Mouse (Mus musculus) layer of hippocampus, adult 9-10 months (tissue): ENCODE data around the gene St5.

Experiments used
- DNase-seq: peaks from one replicate; pipeline ENCODE4 v3.0.0; 2022; ENCODE audit warnings: low spot score

Gene St5

DNA sequence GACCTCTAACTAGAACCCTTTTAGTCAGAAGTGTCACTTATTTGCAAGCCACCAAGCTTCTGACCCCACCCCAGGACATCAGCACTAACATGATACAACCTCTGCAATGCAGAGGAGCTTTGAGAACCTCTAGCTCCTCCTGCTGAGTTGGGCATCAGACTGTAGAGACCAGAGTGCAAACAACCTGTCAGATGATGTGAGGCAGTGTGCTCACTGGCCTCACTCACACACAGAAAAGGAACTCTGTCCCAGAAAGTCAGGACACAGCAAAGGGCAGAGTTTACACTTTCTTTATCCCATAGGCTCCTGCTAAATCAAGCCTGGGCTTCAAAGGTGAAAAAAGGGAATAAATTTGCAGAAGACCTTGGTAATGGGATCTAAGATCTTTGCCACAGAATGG, 137.1 kb downstream of the St5 start:
- DNase-seq, result no peak

DNA sequence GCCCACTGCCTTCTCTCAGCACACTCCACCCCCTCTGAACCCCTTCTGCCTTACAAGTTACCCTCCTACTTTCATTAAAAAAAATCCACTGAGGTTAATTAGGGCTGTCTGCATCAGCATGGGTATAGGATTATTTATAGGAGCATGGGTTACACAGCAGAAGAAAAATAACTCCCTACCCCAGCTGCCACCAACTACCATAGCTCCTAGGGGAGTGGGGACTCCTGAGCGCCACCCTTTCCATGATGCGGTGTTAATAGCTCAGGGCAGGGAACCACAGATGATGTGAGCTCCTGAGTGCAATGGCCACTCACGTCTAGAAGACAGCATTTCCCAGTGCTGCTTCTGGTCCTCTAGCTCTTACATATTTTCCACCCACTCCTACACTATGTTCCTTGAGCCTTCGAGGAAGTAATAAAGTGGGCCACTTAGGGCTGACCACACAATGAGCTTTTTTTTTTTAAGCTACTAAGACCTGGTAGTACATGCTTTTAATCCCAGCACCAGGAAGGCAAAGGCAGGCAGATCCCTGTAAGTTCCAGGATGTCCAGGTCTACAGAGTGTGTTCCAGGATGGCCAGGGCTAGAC, 139.5 kb downstream of the St5 start:
- DNase-seq, result no peak

GRCm38 (mm10) chr7:109562676-109563075, 140.7 kb downstream of the St5 start:
- no peak for DNase-seq

DNA sequence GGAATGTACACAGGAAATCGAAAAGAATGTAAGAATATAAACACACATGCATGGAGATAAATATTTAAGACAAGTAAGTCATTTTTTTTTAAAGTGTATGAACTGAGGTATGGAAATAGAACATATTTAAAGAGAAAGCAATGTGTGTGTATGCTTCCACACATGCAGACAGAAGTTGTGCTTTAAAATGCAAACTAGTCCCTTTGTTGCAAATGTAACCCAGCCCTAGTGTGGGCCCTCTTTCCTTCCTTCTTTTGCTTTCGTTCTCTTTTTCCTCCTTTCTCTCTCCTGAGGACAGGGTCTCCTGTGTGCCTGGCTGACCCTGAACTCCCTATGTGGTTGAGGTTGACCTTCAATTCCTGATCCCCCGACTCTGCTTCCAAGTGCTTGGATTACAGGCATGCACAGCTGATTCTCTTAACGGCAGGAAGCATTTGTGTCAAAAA, 141.2 kb downstream of the St5 start:
- DNase-seq, result no peak

GRCm38 (mm10) chr7:109561466-109562153, 141.8 kb downstream of the St5 start:
- DNase-seq, result no peak

GRCm38 (mm10) chr7:109559536-109559935, 143.9 kb downstream of the St5 start:
- DNase-seq, result no peak

DNA sequence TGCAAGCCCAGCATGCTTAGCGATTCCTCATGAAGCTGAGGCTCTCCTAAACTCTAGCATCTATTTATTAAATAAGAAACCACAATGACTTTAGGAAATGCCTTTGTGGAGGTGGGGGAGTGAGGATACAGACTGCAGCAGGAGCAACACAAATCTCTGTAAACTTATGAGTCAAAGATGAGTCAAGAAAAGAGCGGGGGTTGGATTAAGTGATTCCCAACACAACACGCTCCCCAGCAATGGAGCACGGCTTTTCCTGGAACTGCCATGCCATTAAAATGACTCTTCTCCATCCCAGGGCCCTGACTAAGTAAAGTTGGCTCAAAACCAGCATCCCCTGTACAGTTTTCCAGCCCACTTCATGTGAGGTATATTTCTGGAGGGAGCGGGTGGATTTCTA, 156.7 kb downstream of the St5 start:
- DNase-seq, result no peak

DNA sequence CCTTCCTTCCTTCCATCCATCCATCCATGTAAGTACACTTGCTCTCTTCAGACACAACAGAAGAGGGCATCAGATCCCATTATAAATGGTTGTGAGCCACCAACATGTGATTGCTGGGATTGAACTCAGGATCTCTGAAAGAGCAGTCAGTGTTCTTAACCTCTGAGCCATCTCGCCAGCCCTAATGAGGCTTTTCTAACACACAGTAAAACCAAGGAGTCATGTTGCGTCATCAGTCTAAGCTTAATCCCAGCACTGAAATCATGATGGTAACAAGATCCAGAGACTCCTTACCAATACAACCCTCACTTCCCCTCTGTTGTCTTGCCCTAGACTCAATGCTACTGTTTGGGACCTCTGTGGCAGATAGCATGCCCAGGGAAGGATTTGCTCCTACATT, 157.2 kb downstream of the St5 start:
- no peak for DNase-seq

- no peak for DNase-seq
Measured at GRCm38 (mm10) chr7:109545255-109545993, 158.0 kb downstream of the St5 start.

- no peak for DNase-seq
Measured at GRCm38 (mm10) chr7:109544792-109545191, 158.6 kb downstream of the St5 start.

DNA sequence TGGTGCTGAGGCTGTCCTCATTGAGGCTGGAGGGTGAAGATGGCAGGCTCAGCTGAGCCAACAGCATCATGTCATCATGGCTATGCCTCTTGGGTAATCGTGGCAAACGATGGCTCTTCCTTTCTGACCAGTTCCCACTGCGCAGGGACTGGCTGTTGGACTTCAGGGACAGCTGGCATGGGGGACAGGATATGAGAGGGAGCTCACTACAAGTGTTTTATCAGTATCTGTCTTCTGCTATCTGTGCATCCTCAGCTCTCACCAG, 161.1 kb downstream of the St5 start:
- no peak for DNase-seq

GRCm38 (mm10) chr7:109541609-109542363, 161.6 kb downstream of the St5 start:
- no peak for DNase-seq

- DNase-seq, result no peak
Measured at GRCm38 (mm10) chr7:109540902-109541301, 162.5 kb downstream of the St5 start.

DNA sequence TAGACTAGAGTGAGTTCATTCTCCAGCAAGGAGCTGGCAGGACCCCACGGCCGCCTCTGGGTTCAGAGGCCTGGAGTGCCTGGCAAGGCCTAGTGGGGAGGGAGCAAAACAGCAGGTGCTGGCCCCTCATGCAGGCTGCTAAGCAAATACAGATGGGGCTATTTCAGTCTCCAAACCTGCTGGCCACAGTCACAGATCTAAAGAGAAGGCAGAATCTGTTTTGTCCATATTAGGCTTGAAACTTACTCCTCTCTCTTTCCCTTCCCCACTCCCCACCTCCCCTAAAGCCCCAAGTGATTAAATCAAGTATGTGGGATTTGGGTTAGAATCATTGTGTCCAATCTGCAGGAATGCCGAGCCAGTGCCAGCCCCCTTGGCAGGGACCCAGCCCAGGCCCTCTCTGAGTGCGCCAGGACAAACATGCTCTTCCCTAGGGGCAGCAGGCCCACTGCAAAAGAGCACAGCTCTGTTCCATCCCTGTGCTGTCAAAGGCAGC, 166.9 kb downstream of the St5 start:
- no peak for DNase-seq

DNA sequence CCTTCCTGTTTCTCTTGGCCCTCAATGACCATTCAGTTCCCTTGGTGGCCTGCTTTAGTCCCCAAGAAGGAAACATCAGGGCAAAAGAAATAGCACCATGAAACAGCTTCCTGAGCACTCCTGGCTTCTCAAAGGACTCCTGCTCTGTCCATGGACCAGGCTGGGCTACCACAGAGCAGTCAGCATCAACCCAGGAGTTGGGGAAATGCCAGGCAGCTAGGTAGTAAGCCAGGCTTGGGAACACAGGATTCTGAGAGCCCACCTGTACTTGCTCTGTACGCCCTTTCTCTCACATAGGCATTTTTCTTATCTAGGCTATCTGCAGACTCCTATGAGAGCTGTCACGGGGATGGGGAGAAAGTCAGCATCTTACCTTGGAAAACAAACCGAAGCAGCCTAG, 168.5 kb downstream of the St5 start:
- no peak for DNase-seq

- DNase-seq, result no peak
Measured at GRCm38 (mm10) chr7:109533888-109534287, 169.5 kb downstream of the St5 start.

GRCm38 (mm10) chr7:109533129-109533528, 170.3 kb downstream of the St5 start:
- no peak for DNase-seq

GRCm38 (mm10) chr7:109532691-109533090, 170.7 kb downstream of the St5 start:
- DNase-seq, result no peak

DNA sequence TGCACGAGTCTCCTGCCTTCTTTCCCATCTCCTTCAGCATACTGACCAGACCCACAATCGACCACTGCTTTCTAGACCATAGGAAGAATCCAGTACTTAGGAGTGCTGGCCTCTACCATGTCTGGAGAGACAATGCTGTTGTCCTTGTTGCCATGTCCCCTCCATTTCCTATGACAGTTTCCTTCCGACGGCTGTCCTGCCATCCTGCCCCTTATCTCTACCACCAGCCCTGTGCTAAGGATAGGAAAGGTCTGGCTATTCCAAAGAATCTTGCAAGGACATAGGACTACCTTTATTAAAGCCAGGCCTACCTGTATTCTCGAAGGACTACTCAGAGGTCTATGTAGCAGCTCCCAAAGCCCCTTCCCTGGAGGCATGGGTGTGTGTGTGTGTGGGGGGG, 171.9 kb downstream of the St5 start:
- DNase-seq, result no peak

DNA sequence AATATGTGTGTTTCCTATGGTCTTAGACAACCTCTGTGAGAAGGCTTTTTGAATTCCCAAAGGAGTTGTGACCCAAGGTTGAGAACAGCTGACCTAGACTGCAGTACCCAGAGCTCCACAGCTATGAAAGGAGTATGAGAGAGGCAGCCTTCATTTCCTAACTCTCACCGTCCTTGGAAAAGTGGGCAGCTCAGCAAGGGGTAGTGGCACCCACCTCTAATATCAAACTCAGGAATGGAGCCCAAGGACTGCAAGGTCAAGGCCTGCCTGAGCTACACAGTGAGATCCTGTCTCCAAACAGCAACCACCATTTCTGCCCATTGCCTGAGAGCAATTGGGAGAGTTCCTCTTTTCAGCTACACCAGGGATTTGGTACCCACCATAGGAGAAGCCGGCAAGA, 173.7 kb downstream of the St5 start:
- no peak for DNase-seq

DNA sequence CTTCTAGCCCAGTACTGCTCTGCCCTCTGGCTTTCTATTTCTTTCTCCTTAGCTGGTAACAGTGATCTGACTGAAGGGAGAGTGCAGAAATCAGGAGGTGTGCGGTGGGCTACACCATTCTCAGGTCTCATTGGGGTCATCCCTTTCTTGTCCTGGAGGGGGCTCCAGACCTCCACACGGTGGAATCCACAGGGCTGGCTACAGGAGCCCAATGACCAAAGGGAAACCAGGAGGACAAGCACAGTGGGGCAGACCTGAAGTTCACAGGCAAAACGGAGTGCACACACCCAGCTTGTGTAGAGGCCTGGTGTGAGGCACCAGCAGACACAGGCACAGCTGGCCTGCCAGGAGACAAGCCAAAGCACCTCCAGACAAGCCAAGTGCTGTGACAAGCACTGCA, 175.0 kb downstream of the St5 start:
- no peak for DNase-seq

DNA sequence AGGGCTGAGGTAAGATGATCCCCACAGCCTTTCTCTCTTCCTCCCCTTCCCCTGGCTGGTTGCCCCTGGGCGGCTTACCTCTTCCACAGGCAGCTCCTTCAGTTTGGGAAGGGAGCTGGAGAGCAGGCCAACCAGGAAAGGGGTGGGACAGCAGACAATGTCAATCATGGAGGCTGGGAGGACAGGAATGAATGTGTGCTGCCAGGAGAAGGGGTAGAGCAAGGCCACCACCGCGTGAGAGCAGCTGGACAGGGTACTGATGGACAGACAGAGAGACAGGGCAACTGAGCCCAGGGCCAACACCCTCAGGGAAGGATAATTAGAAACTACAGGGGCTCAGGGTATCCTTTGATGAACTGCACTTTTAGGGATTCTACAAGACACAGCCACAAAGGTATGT, 175.9 kb downstream of the St5 start:
- DNase-seq, result no peak
